Mouse (Mus musculus): ENCODE results near the gene Eif1.
A peak's percentile ranks its signal among the peaks of the same experiment; 100 is the strongest.

DNA sequence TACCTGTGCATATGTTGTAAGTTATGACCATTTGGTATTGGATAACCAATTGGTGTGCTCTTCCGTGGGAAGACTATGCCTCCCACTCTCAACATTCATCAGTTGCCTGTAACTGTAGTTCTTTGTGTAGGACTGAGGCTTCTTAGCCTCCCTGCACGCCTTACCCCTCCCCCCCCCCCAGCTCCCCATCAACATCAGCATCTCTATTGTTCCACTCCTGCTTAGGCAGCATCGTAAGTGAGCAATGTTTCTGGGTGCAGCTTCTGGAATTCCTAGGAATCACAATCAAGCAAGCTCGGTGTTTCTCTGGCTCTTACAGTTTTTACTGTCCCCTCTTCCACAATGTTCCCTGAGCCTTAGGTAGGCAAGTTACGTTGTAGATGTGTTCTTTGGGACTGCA is 44.2 kb upstream of the Eif1 start:
- TF ChIP-seq POLR2A (IDR thresholded peaks at IDR 0.05; ENCODE audit: insufficient read depth, low read length) (no peak), CTCF (IDR thresholded peaks at IDR 0.05; ENCODE audit: low read depth, low read length) (no peak), EP300 (IDR thresholded peaks at IDR 0.05; ENCODE audit: insufficient read depth, low read depth, low read length) (peak; percentile 48; the same call in 1 of the 2 replicates)
